Mouse (Mus musculus) forelimb bud, embryonic 11.5 days (tissue): ENCODE results near the gene Gnl2.

Experiments
- DNase-seq: peaks from one replicate; pipeline ENCODE4 v3.0.0-alpha.2; 2012; ENCODE audit warnings: low read depth, low spot score

Gnl2 gene

DNA sequence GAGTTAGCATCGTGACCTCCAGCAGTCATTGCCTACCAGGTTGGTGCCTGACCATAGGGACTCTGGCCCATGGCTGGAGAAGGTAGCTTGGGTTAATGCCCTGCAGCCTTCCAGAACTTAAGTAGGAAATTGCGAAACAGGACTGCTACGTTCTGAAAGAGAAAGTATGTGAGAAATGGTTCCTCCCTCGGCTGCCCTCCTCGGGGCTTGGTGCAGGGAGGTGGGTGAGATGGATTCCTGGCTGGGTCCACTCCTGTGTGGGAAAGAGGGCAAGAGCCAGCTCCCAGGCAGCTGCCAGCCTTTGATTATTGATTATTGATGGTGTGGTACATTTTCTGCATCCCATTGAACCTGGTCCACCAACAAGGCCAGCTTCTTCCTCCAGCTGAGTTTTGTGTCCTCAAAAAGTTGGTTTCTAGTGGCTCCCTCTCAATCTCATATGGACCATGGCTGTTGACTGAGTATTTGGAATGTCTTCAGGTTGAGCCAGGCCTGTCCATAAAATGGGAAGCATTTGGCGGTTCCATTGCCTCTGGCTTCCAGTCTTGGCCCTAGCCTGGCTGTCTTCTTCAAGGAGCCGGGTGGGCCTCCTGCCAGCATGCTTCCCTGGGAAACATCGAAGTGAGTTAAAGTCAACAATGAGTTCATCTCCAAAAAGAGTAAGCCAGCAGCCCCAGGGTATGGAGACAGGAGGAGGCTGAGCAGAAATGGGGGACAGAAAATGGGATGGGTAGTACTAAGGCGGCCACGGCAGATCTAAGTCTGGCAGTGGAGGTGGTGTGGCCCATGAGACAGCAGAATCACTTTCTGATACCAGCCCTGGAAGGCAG, at the start of gene Gnl2:
Gnl2 (plus strand) TSS at position 780 of the 830 bp plus-strand sequence.
- DNase-seq, result no peak

DNA sequence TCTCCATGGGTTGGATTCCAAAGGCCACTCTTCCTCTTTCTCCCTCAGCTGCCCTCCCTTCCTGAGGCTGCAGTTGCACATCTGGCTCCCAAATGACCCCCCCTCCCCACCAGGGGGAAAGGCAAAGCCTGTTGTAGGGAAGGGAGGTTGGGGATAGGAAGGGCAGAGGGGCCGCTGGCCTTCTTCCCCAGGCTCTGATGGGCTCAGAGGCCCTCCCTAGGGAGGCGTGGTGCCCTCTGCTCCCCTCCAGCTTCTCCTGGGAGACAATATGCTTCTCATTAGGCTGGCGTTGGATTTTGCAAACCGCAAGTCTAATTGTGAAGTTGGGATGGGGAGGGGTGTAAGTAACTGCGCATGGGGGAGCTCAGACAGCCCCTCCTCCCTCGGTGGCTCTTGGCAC, 47.7 kb upstream of the Gnl2 start:
- DNase-seq, result no peak

DNA sequence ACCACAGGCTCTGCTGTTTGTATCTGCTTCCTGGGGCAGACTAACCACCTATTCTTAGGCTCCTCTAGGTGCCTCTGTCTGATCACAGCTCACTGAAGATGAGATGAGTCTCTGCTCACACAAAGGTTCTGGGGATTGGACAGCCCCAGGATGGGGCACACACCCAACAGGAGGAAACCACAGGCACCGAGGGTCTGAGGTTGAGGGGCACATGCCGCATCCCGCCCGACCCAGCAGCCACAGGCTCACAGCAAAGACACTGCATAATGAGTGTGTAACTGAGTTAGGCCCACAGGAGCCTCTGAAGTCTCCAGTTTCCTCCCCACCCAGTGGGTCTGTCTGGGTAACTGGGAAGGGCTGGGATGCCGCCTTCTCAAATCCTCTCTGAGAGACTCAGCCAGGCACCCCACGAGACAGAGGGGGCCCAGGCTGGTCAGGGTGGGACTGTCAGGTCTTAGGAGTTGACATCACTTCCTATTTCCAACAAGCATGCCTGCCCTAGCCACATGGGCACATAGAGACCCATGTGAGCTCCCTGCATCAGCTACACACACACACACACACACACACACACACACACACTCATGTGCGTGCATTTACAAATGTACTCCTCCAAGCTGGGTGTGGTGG, 47.1 kb upstream of the Gnl2 start:
- DNase-seq, result no peak

DNA sequence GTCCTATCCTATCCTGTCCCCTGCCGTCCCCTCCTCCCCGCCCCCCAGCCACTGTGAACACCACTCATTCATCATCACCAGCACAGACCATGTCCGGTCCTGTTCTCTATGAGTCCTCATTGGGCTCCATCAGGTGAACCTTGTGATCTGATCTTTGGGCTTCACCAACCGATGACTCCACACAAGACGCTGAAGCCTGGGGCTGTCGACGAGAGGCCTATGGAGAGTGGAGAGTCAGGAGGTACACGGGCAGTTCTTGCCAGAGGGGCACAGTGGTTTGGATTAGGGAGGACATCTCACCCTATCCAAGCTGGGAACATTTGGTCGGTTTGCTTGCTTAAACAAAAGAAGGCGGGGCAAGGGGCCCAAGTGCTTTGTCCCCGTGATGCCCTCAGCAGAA, 46.2 kb upstream of the Gnl2 start:
- DNase-seq, result no peak

DNA sequence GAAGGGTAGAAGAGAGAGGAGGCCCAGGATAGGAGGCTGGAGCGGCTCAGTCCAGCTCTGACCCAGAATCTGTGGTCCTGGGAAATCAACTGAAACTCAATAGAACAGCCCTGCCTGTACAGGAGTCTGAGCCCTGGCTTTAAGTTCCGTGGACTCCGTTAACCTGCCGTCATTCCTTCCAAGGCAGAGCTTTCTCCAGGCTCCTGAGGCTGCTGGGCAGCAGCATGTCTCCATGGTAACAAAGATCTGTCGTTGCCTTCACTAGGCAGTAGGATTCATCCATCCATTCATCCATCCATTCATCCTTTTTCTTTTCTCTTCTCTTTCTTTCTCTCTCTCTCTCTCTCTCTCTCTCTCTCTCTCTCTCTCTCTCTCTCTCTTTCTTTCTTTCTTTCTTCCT, 45.7 kb upstream of the Gnl2 start:
- no peak for DNase-seq

DNA sequence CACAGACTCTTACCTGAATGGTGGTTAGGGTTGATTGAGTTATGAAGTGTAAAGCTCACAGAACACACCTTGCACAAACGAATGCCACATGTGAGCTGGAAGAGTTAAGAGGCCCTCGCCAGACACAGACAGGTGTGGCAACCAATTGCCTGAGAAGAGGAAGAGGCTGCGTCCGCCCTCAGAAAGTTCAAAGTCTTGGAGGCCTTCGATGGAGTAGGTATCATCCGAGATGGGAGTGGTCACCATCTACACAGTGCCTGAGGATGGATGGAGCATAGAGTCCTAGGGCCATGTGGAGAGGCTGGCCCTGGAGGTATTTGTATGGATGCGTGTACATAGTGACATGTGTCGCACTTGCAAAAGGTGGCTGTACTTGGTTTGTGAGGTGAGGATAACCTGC, 45.3 kb upstream of the Gnl2 start:
- no peak for DNase-seq

DNA sequence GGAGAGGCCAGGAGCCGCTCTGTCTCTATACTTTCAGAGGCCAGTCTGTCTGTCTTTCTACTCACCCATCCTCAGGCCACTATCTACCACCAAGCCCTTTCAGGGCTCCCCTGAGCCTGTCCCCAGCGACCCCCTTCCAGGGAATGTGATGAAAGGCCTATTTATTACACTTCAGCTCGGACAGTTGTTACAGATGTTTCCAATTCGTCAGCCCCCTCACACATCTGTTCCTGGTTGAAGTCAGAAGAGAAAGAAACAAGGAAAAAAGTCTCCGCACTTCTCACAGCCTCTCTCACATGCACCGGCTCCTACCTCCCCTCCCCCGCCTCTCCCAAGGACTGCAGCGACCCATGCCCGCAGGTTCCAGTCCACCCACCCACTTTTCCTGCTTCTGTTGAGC, 44.1 kb upstream of the Gnl2 start:
- DNase-seq, result peak; percentile 79

DNA sequence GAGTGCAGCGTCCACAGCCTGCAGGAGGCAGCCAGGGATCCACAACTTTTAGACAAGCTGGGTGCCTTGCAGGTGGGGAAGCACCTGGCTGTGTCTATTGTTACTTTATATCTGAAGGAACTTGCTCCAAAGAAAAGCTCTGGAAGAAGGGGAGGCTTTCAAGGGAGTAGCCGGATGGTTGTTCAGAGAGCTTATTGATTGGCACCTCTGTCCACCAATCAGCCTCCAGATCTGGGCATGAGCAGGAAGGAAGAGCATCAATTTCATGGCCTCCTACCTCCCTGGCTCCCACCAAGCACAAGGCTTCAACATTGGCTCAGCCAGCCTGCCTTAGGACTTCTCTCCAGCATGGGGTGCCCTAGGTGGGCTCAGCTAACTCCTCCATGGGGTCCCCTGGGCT, 43.1 kb upstream of the Gnl2 start:
- no peak for DNase-seq

DNA sequence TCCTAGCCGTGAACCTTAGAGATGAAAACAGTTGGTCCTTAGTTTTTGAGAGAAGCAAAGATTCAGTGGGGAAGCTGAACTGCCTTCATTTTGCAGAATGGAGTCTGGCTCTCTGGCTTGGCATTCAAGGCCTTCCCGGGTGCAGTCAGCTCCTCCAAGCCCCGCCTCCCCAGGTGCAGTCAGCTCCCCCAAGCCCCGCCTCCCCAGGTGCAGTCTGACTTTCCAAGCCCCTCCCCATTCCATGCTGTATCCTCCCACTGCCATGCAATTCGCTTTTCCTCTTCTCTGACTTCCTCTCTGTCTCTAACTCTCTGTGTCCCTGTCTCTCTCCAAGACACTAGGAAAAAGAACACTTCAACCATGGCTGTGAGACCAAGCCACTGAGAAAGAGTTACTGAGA, 38.2 kb upstream of the Gnl2 start:
- no peak for DNase-seq

DNA sequence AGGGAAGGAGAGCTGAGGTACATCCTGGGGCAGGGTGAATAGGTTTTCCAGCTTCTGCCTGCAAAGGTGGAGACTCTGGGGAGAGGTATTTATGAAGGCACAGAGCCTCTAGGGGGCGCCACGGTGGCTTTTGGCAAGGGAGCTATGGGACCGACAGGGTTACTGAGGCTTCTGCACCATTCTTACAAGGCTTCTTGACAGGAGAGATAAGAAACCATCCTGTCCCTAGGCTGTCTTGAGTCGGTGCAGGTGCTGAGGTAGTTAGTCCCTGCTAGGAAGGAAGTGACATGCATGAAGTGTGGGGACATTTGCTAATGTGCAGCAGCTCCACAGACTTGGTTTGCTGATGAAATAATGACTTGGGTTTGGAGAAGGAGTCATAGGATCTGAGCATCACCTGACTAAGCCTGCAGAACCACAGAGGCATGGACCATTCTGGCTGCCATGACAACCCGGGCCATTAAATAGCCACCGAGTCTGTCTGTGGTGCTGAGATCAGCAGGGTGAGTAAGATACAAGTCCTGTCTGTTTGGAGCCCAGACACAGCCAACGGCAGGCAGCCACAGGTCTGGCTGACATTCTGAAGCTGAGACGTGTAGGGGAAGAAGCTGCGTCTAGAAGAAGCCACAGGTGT, 32.4 kb upstream of the Gnl2 start:
- no peak for DNase-seq

DNA sequence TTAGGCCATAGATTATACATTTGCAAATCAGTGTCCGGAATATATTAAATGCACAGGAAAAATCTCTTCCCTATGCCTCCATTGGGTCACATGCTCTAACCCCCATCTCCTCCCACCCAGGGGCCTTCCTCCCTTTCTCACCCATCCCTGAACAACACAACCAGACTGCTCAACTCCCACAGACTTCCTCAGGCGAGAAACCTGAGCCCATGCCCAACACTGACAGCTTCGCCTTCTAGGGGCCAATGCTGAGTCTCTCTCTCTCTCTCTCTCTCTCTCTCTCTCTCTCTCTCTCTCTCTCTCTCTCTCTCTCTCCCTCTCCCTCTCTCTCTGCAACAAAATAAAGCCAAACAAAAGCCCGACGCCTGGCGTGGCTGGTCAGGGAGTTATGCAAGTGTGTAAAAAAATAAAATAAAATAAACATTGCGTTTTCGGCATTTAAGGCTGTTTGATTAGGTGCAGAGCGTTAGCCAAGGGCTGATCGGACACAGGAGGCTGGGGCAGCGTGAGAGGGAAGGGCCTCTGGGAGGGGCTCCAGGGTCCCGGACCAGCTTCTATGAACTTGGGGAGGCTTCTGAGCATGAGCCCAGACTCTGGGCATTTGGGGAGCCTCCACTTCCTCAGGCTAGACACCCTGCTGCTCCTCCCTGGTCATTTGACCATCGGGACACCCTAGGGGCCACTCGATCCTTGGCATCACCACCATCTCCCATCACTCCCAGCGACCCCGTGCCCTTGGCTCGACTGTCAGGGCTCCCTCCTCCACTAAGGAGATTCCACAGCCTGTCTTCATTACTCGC, 31.3 kb upstream of the Gnl2 start:
- no peak for DNase-seq

DNA sequence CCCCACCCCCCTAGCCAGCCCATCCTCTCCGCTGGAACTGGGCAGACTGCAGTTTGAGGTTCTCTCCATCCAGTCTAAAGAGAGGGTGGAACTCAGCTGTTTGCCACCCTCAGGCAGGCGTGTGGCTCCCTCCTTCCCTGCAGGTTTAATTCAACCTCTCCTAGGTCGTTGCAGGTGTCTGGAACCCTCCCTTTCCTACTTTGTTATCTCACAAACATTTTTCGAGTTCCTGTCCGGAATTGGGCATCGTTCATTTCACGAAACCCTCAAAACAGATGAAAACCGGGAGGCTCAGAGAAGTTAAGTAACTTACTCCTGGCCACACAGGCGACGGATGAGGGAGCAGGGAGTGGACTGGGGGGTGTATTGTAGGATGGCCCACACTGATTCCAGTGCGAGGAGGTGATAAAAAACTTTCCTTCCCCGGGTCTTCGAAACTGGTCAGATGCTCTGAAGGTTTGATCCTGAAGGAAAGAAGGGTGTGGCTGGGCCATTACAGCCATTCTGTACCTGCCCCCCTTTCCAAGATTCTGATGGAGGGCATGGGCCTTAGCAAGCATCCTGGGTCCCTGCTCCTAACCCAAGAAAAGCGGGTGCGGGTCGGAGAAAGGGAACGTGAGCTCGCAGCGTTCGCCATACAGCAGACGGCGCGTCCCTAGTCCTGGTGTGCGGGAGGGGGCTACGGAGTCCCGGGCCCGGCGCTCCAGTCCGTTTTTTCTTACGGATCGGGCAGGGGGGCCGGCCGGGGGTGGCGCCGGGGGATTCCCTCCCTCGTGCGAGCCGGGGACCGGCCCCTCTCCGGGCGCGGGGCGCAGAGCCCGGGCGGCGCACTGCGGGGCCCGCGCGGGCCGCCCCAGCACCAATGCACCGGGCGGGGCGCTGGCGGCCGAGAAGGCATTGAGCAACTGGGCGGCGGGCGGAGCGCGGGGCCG, 30.4 kb upstream of the Gnl2 start, which contains the start of gene Rspo1:
Rspo1 (plus strand) TSS at position 760 of the 932 bp plus-strand sequence.
- DNase-seq, result no peak

DNA sequence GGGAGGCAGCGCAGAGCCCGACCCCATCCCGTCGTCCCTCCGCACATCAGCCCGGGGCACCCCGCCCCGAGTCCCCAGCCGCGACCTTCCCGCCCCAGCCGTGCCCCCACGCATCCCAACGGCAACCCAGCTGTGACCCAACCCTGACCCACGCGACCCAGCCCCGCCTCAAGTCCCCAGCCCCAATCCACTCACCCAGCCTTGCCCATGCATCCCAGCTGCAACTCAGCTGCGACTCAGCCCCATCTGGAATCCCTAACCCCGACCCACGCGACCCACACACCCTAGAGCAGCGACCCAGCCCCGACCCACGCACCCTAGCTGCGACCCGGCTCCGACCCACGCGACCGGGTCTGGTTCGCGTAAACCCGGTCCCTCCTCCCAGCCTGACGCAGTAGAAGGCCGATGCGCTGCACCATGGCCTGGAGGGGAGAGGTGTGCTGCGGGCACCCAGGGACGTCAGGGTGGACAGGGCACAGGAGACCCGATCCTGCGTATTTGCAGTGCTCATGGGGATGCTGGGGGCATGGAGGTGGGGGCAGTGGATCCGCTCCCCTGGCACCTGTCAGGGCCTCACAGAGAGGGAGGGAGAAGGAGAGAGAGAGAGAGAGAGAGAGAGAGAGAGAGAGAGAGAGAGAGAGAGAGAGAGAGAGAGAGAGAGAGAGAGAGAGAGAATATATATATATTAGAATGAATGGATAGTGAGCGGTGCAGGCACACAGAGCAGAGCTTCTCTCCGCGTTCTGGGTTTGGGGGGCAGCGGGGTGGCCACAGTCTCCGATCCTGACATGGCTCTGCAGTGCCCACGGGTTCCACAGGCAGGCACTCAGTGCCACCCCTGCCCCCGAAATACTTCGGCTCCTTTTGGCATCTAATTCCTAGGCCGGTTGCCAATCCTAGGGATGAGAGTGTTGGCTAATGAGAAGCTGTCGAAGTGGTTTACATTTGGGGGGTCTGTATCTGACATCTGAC, 29.4 kb upstream of the Gnl2 start:
- DNase-seq, result no peak

DNA sequence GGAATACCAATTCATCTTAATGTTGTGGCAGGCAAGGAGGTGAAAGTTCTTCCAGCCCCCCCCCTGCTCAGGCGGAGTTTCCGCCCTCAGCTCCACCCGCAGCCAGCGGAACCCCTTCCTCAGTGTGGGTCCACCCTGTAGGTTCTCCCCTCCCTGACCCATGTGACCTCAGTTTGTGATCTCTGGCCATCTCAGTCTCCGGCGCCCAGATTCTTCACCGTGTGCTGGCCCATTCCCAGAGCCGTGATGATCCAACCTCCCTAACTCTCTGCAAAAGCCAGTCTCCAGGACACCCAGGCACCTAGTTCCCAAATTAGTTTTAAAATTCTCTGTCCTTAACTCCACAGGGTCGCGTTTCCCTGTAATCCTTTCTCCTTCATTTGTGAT, 28.7 kb upstream of the Gnl2 start:
- no peak for DNase-seq

DNA sequence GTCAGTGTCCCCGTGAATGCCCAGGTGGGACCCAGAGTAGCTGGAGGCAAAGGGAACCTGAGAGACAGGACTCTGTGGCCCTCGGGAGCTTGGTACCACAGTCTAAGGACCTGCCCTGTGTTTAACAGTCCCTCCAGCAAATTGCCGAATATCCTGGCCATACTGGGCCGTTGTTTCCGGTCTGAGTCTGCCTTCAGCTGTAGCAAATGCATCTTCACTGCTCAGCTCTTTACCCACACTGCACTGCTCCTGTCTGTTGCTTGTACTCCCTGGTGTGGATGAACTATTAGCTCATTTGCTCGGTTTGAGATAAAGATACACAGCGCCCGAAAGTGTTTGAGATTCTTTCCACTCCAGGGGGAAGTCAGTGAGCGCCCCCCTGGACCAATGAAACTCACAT, 28.0 kb upstream of the Gnl2 start:
- DNase-seq, result no peak

DNA sequence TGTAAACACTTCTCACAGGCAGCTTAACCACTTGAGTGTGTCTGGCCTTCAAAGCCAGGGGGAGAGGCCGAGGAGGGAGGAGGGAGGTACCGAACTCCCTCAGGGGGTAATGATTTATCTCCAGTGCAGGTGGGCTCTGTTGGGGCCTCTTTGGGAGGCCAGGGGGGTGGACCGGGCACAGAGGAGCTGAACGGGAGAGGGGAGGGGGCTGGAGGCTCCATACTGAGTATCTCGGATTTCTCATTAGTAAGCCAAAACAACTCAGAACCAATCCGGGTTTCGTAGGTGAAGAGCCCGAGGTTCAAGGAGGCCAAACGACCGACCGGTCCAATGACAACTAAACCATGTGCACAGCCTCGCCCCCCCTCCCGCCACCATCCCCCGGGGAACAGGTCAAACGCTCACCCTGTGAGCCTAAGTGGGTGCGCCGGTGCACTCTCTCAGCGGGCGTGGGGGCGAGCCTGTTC, 26.6 kb upstream of the Gnl2 start:
- peak; percentile 53 for DNase-seq

DNA sequence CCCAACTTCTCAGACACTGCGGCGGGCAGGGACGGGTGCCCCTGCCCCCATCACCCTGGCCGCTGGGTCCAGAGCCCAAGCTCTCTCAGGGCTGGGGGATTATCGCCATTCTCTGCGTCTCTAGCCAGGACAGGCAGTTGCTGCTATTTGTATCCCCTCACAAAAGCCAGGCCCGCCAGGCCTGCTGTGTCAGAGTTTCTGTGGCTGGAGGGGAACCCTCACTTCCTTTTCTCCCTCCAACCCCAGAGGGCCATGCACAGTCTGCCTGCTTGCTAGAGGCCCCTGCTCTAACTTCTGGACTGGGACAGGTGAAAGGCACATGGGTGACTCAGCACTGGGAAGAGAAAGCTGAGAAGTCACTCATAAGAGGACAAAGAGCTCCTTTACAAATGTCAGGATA, 26.1 kb upstream of the Gnl2 start:
- DNase-seq, result no peak

DNA sequence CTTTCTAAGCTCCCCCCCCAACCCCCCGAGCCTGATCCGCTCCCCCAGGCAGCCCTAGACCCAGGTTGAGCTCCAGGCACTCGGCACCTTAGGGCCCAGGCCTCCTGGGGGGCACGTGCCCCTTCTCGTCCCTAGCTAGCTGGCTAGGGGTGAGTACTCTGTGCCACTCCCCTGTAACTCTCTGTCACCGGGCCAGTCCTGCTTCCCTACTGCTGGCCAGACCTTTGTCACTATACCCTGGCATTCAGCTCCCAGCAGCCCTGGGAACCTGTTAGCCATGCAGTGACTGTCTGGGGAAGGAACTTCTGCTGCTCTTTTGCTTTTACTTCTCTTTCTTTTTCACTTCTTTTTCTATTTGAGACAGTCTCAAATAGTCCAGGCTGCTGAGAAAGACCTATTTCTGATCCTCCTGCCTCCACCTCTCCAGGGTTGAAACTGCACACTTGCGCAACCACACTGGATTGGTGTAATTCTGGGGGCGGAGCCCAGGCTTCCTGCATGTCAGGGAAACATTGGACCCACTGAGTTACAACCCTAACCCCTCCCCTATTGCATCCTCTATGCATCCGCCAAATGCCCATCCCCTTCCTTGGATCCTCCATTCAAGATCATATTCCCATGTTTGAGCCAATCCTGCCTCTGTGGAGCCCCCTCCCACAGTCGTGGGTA, 18.8 kb upstream of the Gnl2 start:
- no peak for DNase-seq

DNA sequence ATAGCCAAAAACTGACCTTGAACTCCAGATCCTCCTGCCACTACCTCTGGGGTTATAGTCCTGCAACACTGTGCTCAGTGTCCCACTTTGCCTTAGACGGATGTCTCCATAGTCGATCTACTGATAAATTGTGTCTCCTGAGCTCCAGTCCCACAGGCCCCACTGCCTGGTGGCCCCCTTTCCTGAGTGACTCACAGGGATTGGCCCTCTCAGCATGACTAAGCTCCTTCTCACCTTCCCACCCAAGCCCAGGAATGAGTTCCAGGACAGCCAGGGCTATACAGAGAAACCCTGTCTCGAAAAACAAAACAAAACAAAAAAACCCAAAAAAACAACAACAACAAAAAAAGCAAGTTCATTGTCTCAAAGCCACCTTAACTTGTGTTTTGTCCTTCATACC, 16.8 kb upstream of the Gnl2 start:
- no peak for DNase-seq
